Mouse (Mus musculus) olfactory bulb, adult 2 months (tissue): Measurements from ENCODE around the gene Rabepk.

Experiments used
- CTCF ChIP-seq: fragments of 200-500 bp; IDR thresholded peaks from 2 replicates; pipeline ENCODE4 v1.5.1; 2012; ENCODE audit warnings: low read depth, mild to moderate bottlenecking, low read length, moderate library complexity; ENCODE audit not compliant: insufficient read depth
- POLR2A ChIP-seq: fragments of 200-500 bp; IDR thresholded peaks from 2 replicates; pipeline ENCODE4 v1.6.1; 2012; ENCODE audit warnings: mild to moderate bottlenecking, low read depth, low read length, moderate library complexity; ENCODE audit not compliant: insufficient read depth

- TF ChIP-seq CTCF (no peak), POLR2A (no peak)
Observed at GRCm38 (mm10) chr2:34810775-34811174, 11.1 kb upstream of the Rabepk start.
